Mouse (Mus musculus): ENCODE measurements around the gene Fbxo34. TPM values are rescaled to one million over a fixed set of nuclear protein-coding genes. Genes with fewer than 3 reads are reported as not detected.
"Not testable (repeated sequence)": the region's sequence is repeated elsewhere in the genome, so short reads cannot be mapped to it uniquely, and the experiment has no call there.

Gene Fbxo34
- total RNA-seq, 2 experiments from 2014 or later: 12.9 to 14.4 TPM

GRCm38 (mm10) chr14:47562530-47562929, 112.3 kb downstream of the Fbxo34 start:
- DNase-seq: no peak

- no peak for DNase-seq
Observed at GRCm38 (mm10) chr14:47563106-47563505, 112.9 kb downstream of the Fbxo34 start.

DNA sequence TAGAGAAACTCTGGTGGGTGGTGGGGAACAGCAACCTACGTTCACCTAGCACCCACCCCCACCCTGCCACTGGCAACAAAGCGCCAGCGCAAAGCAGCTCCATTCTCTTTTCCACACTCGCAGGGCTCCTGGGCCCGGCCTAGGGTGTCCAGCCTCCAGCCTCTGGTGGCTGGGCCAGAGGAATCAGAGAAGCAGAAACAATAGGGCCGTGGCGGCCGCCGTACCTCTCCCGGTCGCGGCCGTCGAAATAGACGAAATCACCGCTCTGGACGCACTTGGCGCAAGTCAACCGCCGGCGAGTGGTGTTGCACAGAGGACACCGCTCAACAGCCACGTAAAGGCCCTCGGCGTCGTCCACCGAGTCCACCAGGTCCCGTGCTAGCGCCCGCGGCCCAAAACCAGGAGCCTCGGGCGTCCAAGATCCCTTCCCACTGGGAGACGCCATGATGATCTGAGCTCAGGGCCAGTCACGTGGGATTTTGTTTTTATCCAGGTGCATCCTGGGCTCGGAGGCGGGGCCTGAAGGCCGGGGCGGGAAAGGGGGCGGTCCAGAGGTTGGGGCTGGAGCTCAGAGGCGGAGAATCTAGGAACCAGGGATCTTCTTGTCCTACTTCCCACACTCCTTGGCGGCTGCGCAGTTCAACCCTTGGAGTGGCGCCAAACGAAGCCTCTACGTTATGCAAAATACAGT, 117.9 kb downstream of the Fbxo34 start:
- DNase-seq: peak; percentile 96

DNA sequence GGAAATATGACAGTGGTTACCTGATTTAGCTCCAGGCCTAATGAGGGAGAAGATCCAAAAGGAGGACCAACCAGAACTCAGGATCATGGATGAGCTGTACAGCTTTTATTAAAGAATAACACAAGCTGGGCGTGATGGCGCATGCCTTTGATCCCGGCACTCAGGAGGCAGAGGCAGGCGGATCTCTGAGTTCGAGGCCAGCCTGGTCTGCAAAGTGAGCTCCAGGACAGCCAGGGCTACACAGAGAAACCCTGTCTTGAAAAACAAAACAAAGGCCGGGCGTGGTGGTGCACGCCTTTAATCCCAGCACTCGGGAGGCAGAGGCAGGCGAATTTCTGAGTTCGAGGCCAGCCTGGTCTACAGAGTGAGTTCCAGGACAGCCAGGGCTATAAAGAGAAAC, 120.3 kb downstream of the Fbxo34 start, which contains the start of gene Atg14:
Atg14 (minus strand) TSS at position 101 of the 400 bp plus-strand sequence.
- not testable (repeated sequence) for DNase-seq

DNA sequence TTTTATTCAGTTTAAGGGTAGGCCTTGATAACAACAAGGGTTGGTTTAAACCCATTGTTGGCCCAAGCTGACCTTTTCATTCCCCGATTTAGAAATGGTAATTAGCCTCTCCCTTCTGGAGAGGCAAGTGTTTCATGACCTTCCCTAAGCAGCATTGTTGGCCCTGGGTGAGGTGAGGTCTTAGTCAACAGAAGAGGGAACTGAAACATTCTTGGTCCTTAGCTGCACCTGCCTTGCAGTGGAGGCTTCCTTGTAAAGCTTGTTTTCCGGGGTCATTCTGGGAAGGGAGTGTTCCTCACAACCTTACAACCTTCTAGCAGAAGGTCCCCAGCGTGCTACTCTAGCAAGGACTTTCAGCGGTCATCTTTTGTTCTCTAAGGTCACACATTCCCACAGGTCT, 122.5 kb downstream of the Fbxo34 start:
- DNase-seq: no peak

- no peak for DNase-seq
Observed at GRCm38 (mm10) chr14:47574721-47575120, 124.5 kb downstream of the Fbxo34 start.

DNA sequence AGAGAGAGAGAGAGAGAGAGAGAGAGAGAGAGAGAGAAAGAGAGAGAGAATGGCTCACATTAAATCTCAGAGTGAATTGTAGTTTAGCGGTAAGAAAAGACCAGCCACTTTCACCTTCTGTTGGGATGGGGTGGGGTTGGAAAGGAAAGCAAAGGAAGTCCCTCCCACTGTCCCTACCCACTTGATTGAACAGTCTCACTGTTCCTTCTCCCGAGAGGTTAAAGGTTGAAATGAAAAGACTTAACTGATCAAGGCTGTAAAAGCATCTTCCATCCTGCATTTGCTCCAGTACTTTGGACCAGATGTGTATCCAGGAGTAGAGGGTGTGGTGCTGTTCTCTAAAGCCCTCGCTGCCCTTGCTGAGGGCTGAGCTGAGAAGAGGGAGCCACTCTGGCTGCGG, 126.5 kb downstream of the Fbxo34 start:
- no peak for DNase-seq

GRCm38 (mm10) chr14:47578086-47578485, 127.9 kb downstream of the Fbxo34 start:
- DNase-seq: no peak

GRCm38 (mm10) chr14:47581280-47581679, 131.1 kb downstream of the Fbxo34 start:
- no peak for DNase-seq

Other genes starting within 250 kb of the Fbxo34 start
- gene Wdhd1, start 173.6 kb upstream of the Fbxo34 start, total RNA-seq (2021): 1 to 10 TPM; 3.4 to 5.9 TPM
- gene Socs4, start 173.5 kb upstream of the Fbxo34 start, total RNA-seq (2021): 10 to 100 TPM in 1 of 2 experiments, 1 to 10 TPM in 1; 8.7 to 10.8 TPM
- 10 to 100 TPM; 39.2 to 50.4 TPM for gene Mapk1ip1l, start 152.2 kb upstream of the Fbxo34 start, total RNA-seq (2021)
- 1 to 10 TPM; 6.2 to 9.6 TPM for gene Lgals3, start 82.7 kb upstream of the Fbxo34 start, total RNA-seq (2021)
- 10 to 100 TPM in 1 of 2 experiments, 1 to 10 TPM in 1; 5.0 to 10.0 TPM for gene Dlgap5, start 32.0 kb upstream of the Fbxo34 start, total RNA-seq (2021)
- 1 to 10 TPM; 6.0 to 7.6 TPM for gene Atg14, start 120.2 kb downstream of the Fbxo34 start, total RNA-seq (2021)
- 100 to 1,000 TPM; 124 to 157 TPM for gene Ktn1, start 198.0 kb downstream of the Fbxo34 start, total RNA-seq (2021)